Mouse (Mus musculus): Measurements from ENCODE around the gene Kcne4. TPM values are rescaled to one million over a fixed set of nuclear protein-coding genes. Genes with fewer than 3 reads are reported as not detected.
"Not testable (repeated sequence)": the region's sequence is repeated elsewhere in the genome, so short reads cannot be mapped to it uniquely, and the experiment has no call there.

Kcne4 gene
- polyA plus RNA-seq (2012; rRNA removed) (0.02 and 0.06 TPM in 2 replicates), polyA plus RNA-seq (2014; fragmentation: Nextera tagmentation; extraction: Ambion mirVana) (0.06 and 0.13 TPM in 2 replicates)

- WGBS (ENCODE audit: insufficient replicate concordance), result 62% methylated on average over 10 of the region's 10 CpGs
- no peak within 1 kb of the TSS for H3K4me2 ChIP-seq (ENCODE audit: low read depth)
Measured at GRCm38 (mm10) chr1:78816639-78817038, at the start of gene Kcne4. Gene Kcne4 (plus strand): TSS chr1:78816758.

GRCm38 (mm10) chr1:78781899-78782298 lies 34.7 kb upstream of the Kcne4 start:
- ATAC-seq (ENCODE audit: insufficient read depth), result no peak
- no peak overlapping the region for H3K9ac ChIP-seq (replicated peaks)
- 66% methylated on average over 5 of the region's 5 CpGs for WGBS (ENCODE audit: insufficient replicate concordance)
- TF ChIP-seq EP300 (IDR thresholded peaks at IDR 0.05; ENCODE audit: low read depth) (no peak), CTCF (IDR thresholded peaks at IDR 0.05; ENCODE audit: low read depth) (no peak)
- no peaks in the 10 kb centered on the region for H3K27me3 ChIP-seq (ENCODE audit: control insufficient read depth, insufficient read depth, low read length)
- H3K27ac ChIP-seq, result no peak overlapping the region
- no peak overlapping the region for H3K4me3 ChIP-seq (ENCODE audit: insufficient read depth in 1 of 2, low read depth in 2 of 2, low read length in 2 of 2)
- H3K36me3 ChIP-seq (replicated peaks; ENCODE audit: control insufficient read depth, insufficient read depth, low read depth), result no peaks in the 10 kb centered on the region
- no peaks in the 10 kb centered on the region for H3K4me1 ChIP-seq (replicated peaks; ENCODE audit: control insufficient read depth in 2 of 2, insufficient read depth in 2 of 2, low read length in 1 of 2)
- no peaks in the 10 kb centered on the region for H3K9me3 ChIP-seq (ENCODE audit: control insufficient read depth, low read length)
- DNase-seq (ENCODE audit: low read depth in 3 of 3, low spot score in 3 of 3), result no peak
- H3K4me2 ChIP-seq (ENCODE audit: low read depth), result no peak overlapping the region

More at GRCm38 (mm10) chr1:78816639-78817038, at the start of gene Kcne4:
- no peak for TF ChIP-seq CTCF (IDR thresholded peaks at IDR 0.05; ENCODE audit: low read depth)
- TF ChIP-seq EP300 (IDR thresholded peaks at IDR 0.05; ENCODE audit: low read depth), result no peak
- no peak within 1 kb of the TSS for H3K9ac ChIP-seq (replicated peaks)
- H3K36me3 ChIP-seq (replicated peaks; ENCODE audit: control insufficient read depth, insufficient read depth, low read depth), result no peaks in the 10 kb centered on the region
- no peaks in the 10 kb centered on the region for H3K9me3 ChIP-seq (ENCODE audit: control insufficient read depth, low read length)
- H3K4me3 ChIP-seq (ENCODE audit: insufficient read depth in 1 of 2, low read depth in 2 of 2, low read length in 2 of 2), result no peak within 1 kb of the TSS
- no peaks in the 10 kb centered on the region for H3K27me3 ChIP-seq (ENCODE audit: control insufficient read depth, insufficient read depth, low read length)
- H3K4me1 ChIP-seq (replicated peaks; ENCODE audit: control insufficient read depth in 2 of 2, insufficient read depth in 2 of 2, low read length in 1 of 2), result no peaks in the 10 kb centered on the region
- ATAC-seq (ENCODE audit: insufficient read depth) (no peak), DNase-seq (ENCODE audit: low read depth in 3 of 3, low spot score in 3 of 3) (no peak)
- no peak within 1 kb of the TSS for H3K27ac ChIP-seq

- H3K27ac ChIP-seq; ATAC-seq (ENCODE audit: insufficient read depth); H3K9me3 ChIP-seq (ENCODE audit: control insufficient read depth, low read length); H3K4me1 ChIP-seq (replicated peaks; ENCODE audit: control insufficient read depth in 2 of 2, insufficient read depth in 2 of 2, low read length in 1 of 2); H3K4me3 ChIP-seq (ENCODE audit: insufficient read depth in 1 of 2, low read depth in 2 of 2, low read length in 2 of 2); H3K4me2 ChIP-seq (ENCODE audit: low read depth); H3K27me3 ChIP-seq (ENCODE audit: control insufficient read depth, insufficient read depth, low read length); H3K36me3 ChIP-seq (replicated peaks; ENCODE audit: control insufficient read depth, insufficient read depth, low read depth); DNase-seq (ENCODE audit: low read depth in 3 of 3, low spot score in 3 of 3); H3K9ac ChIP-seq (replicated peaks): not testable (repeated sequence)
- 81% methylated on average over 9 of the region's 9 CpGs for WGBS (ENCODE audit: insufficient replicate concordance)
Measured at GRCm38 (mm10) chr1:78784936-78785335, 31.6 kb upstream of the Kcne4 start.

- no peak overlapping the region for H3K9ac ChIP-seq (replicated peaks)
- ATAC-seq (ENCODE audit: insufficient read depth), result no peak
- no peaks in the 10 kb centered on the region for H3K9me3 ChIP-seq (ENCODE audit: control insufficient read depth, low read length)
- DNase-seq (ENCODE audit: low read depth in 3 of 3, low spot score in 3 of 3), result no peak
- no peak overlapping the region for H3K4me3 ChIP-seq (ENCODE audit: insufficient read depth in 1 of 2, low read depth in 2 of 2, low read length in 2 of 2)
- TF ChIP-seq CTCF (IDR thresholded peaks at IDR 0.05; ENCODE audit: low read depth) (no peak), EP300 (IDR thresholded peaks at IDR 0.05; ENCODE audit: low read depth) (no peak)
- 29% methylated on average over 1 of the region's 1 CpGs for WGBS (ENCODE audit: insufficient replicate concordance)
- H3K27me3 ChIP-seq (ENCODE audit: control insufficient read depth, insufficient read depth, low read length), result no peaks in the 10 kb centered on the region
- no peak overlapping the region for H3K4me2 ChIP-seq (ENCODE audit: low read depth)
- H3K4me1 ChIP-seq (replicated peaks; ENCODE audit: control insufficient read depth in 2 of 2, insufficient read depth in 2 of 2, low read length in 1 of 2), result no peaks in the 10 kb centered on the region
- H3K36me3 ChIP-seq (replicated peaks; ENCODE audit: control insufficient read depth, insufficient read depth, low read depth), result no peaks in the 10 kb centered on the region
- no peak overlapping the region for H3K27ac ChIP-seq
Measured at GRCm38 (mm10) chr1:78789744-78790143, 26.8 kb upstream of the Kcne4 start.

GRCm38 (mm10) chr1:78807428-78807827 lies 9.1 kb upstream of the Kcne4 start:
- TF ChIP-seq EP300 (IDR thresholded peaks at IDR 0.05; ENCODE audit: low read depth) (no peak), CTCF (IDR thresholded peaks at IDR 0.05; ENCODE audit: low read depth) (no peak)
- no peak overlapping the region for H3K4me2 ChIP-seq (ENCODE audit: low read depth)
- H3K9me3 ChIP-seq (ENCODE audit: control insufficient read depth, low read length), result no peaks in the 10 kb centered on the region
- no peak overlapping the region for H3K4me3 ChIP-seq (ENCODE audit: insufficient read depth in 1 of 2, low read depth in 2 of 2, low read length in 2 of 2)
- no peaks in the 10 kb centered on the region for H3K4me1 ChIP-seq (replicated peaks; ENCODE audit: control insufficient read depth in 2 of 2, insufficient read depth in 2 of 2, low read length in 1 of 2)
- H3K9ac ChIP-seq (replicated peaks), result no peak overlapping the region
- ATAC-seq (ENCODE audit: insufficient read depth) (no peak), DNase-seq (ENCODE audit: low read depth in 3 of 3, low spot score in 3 of 3) (no peak)
- H3K27me3 ChIP-seq (ENCODE audit: control insufficient read depth, insufficient read depth, low read length), result no peaks in the 10 kb centered on the region
- H3K27ac ChIP-seq, result no peak overlapping the region
- no peaks in the 10 kb centered on the region for H3K36me3 ChIP-seq (replicated peaks; ENCODE audit: control insufficient read depth, insufficient read depth, low read depth)

Data from liver, embryonic 14.5 days (tissue).